In genomic region chr2:132008186-132008585, GRCm38 (mm10) we compare ENCODE assay signal across 28 mouse cellular contexts. TPM values are rescaled to one million over a fixed set of nuclear protein-coding genes. Genes with fewer than 3 reads are reported as not detected.
A peak's percentile ranks its signal among the peaks of the same experiment; 100 is the strongest.
DNase-seq lines count a peak whose midpoint lies in the region; ATAC-seq and TF ChIP-seq lines count a peak whose summit lies in the region.
"Had no signal": no experiment of that assay in that cellular context is flagged by ENCODE, and none has a peak within 500 bp of the region (broad histone marks: within the 10 kb centered on the region; RNA-seq: fewer than 3 reads in every experiment).

No protein-coding gene starts in this region.

- H3K27ac ChIP-seq in kidney, embryonic 16.5 days (ENCODE audit: low read length) = peak overlapping the region; percentile 21; the same call in 1 of the 2 replicates
- H3K27ac ChIP-seq in testis, adult 2 months (ENCODE audit: control insufficient read depth, insufficient read depth, low read depth, low read length) = peak overlapping the region; percentile 34
- H3K27ac ChIP-seq in limb, embryonic 11.5 days (replicated peaks; ENCODE audit: low read depth, low read length) = peak overlapping the region; percentile 36; the same call in 1 of the 2 replicates
- H3K27ac ChIP-seq in small intestine, adult 2 months (ENCODE audit: insufficient read depth, low read depth, low read length) = 0 out of 2 replicates have a peak overlapping the region, but pooled peaks have one; percentile 4
- no peak overlapping the region for H3K27ac ChIP-seq in layer of hippocampus, adult 2 months
- H3K27ac ChIP-seq: forebrain, embryonic 12.5 days; hindbrain, embryonic 13.5 days; liver, embryonic 13.5 days; midbrain, embryonic 15.5 days had no signal

- no peaks in the 10 kb centered on the region for H3K36me3 ChIP-seq in kidney, embryonic 16.5 days (ENCODE audit: insufficient read depth, low read length)
- H3K36me3 ChIP-seq in testis, adult 2 months (ENCODE audit: control insufficient read depth, insufficient read depth, low read length) = no peaks in the 10 kb centered on the region
- no peaks in the 10 kb centered on the region for H3K36me3 ChIP-seq in limb, embryonic 11.5 days (ENCODE audit: control insufficient read depth, insufficient read depth, low read length)
- no peaks in the 10 kb centered on the region; the same call in 1 of the 2 replicates for H3K36me3 ChIP-seq in small intestine, adult 2 months (ENCODE audit: control insufficient read depth, insufficient read depth, low read length)
- H3K36me3 ChIP-seq: liver, embryonic 13.5 days had no signal

- H3K4me1 ChIP-seq in kidney, embryonic 16.5 days (ENCODE audit: insufficient read depth, low read length) = peaks cover 19% of the 10 kb centered on the region
- H3K4me1 ChIP-seq in testis, adult 2 months (ENCODE audit: control insufficient read depth, insufficient read depth, low read length) = peaks cover 11% of the 10 kb centered on the region
- H3K4me1 ChIP-seq in limb, embryonic 11.5 days (ENCODE audit: control insufficient read depth, insufficient read depth, low read length) = peaks cover 11% of the 10 kb centered on the region
- H3K4me1 ChIP-seq in small intestine, adult 2 months (ENCODE audit: control insufficient read depth, insufficient read depth, insufficient read length, low read length) = peaks cover 5% of the 10 kb centered on the region
- H3K4me1 ChIP-seq: forebrain, embryonic 12.5 days; hindbrain, embryonic 13.5 days; liver, embryonic 13.5 days; midbrain, embryonic 15.5 days had no signal

- no peaks in the 10 kb centered on the region for H3K9me3 ChIP-seq in kidney, embryonic 16.5 days (ENCODE audit: low read length)
- H3K9me3 ChIP-seq in limb, embryonic 11.5 days (ENCODE audit: control insufficient read depth, low read length) = no peaks in the 10 kb centered on the region
- H3K9me3 ChIP-seq: forebrain, embryonic 12.5 days; hindbrain, embryonic 13.5 days; liver, embryonic 13.5 days; midbrain, embryonic 15.5 days had no signal

- no peak for TF ChIP-seq CTCF in testis, adult 2 months (IDR thresholded peaks at IDR 0.05; ENCODE audit: control insufficient read depth, insufficient read depth, insufficient replicate concordance, low read depth, low read length)
- no peak for TF ChIP-seq CTCF in small intestine, adult 2 months (IDR thresholded peaks at IDR 0.05; ENCODE audit: extremely low read depth, insufficient read length, insufficient replicate concordance, low read depth, low read length)
- no peak for TF ChIP-seq CTCF in layer of hippocampus, adult 2 months (conservative IDR thresholded peaks at IDR 0.05)

- DNase-seq in kidney, postnatal 36 days = no peak
- DNase-seq in testis, postnatal 10 days (ENCODE audit: low spot score) = no peak
- DNase-seq in limb, embryonic 11.5 days (ENCODE audit: low spot score) = no peak
- DNase-seq in layer of hippocampus, adult 2 months (ENCODE audit: low spot score in 2 of 2) = no peak
- no peak for DNase-seq in left cerebral cortex, postnatal 25 days (ENCODE audit: low spot score in 2 of 2)
- DNase-seq: adrenal gland, postnatal 14 days; cerebellum, adult 18-20 months; cerebellum, postnatal 10 days; forebrain, postnatal 0 days; gastrocnemius, postnatal 25 days; heart, adult 18-20 months; heart, postnatal 4 days; kidney, adult 8-10 months; liver, embryonic 13.5 days; lung, adult 18-20 months; lung, postnatal 10 days; right cerebral cortex, adult 18-20 months; right cerebral cortex, postnatal 4 days had no signal

- no peak for ATAC-seq in kidney, embryonic 16.5 days (ENCODE audit: low FRiP score, low TSS enrichment)
- ATAC-seq in limb, embryonic 11.5 days (ENCODE audit: insufficient number of reproducible peaks, low FRiP score, low TSS enrichment, low read depth) = no peak
- ATAC-seq: forebrain, postnatal 0 days; intestine, embryonic 16.5 days; midbrain, embryonic 15.5 days had no signal

- no peak overlapping the region for H3K4me3 ChIP-seq in kidney, embryonic 16.5 days (ENCODE audit: low read length)
- H3K4me3 ChIP-seq in testis, adult 2 months (ENCODE audit: control insufficient read depth, low read depth, low read length) = no peak overlapping the region
- H3K4me3 ChIP-seq in limb, embryonic 11.5 days (ENCODE audit: low read depth, low read length) = no peak overlapping the region
- no peak overlapping the region for H3K4me3 ChIP-seq in small intestine, adult 2 months (ENCODE audit: low read depth, low read length)
- H3K4me3 ChIP-seq in layer of hippocampus, adult 2 months = no peak overlapping the region
- H3K4me3 ChIP-seq: forebrain, embryonic 12.5 days; hindbrain, embryonic 13.5 days; liver, embryonic 13.5 days; midbrain, embryonic 15.5 days had no signal

- H3K27me3 ChIP-seq in kidney, embryonic 16.5 days (ENCODE audit: insufficient read depth, low read length) = no peaks in the 10 kb centered on the region
- H3K27me3 ChIP-seq in testis, adult 2 months (ENCODE audit: control insufficient read depth, insufficient read depth, low read length) = no peaks in the 10 kb centered on the region
- no peaks in the 10 kb centered on the region for H3K27me3 ChIP-seq in limb, embryonic 11.5 days (ENCODE audit: control insufficient read depth, insufficient read depth, low read length)
- H3K27me3 ChIP-seq in small intestine, adult 2 months (ENCODE audit: control insufficient read depth, insufficient read depth, low read length) = no peaks in the 10 kb centered on the region
- H3K27me3 ChIP-seq: CH12.LX; forebrain, embryonic 12.5 days; hindbrain, embryonic 13.5 days; liver, embryonic 13.5 days; midbrain, embryonic 15.5 days had no signal

- intact Hi-C loops in left cerebral cortex, postnatal 25 days (cut with DNase I) = no loop called here

- no peak overlapping the region for H3K4me2 ChIP-seq in kidney, embryonic 16.5 days (replicated peaks; ENCODE audit: low read depth, low read length)
- H3K4me2 ChIP-seq in limb, embryonic 11.5 days (ENCODE audit: low read depth, severe bottlenecking) = no peak overlapping the region
- H3K4me2 ChIP-seq: forebrain, embryonic 12.5 days; heart, embryonic 11.5 days; hindbrain, embryonic 13.5 days; liver, embryonic 13.5 days; midbrain, embryonic 15.5 days had no signal

- TF ChIP-seq POLR2A in testis, adult 2 months (IDR thresholded peaks at IDR 0.05; ENCODE audit: control insufficient read depth, low read depth, low read length) = no peak
- no peak for TF ChIP-seq POLR2A in small intestine, adult 2 months (IDR thresholded peaks at IDR 0.05; ENCODE audit: low read depth, low read length)

- WGBS in kidney, embryonic 16.5 days = 33% methylated on average over 4 of the region's 4 CpGs
- WGBS in limb, embryonic 11.5 days = 26% methylated on average over 4 of the region's 4 CpGs
- WGBS in small intestine, adult 2 months = 68% methylated on average over 4 of the region's 4 CpGs

- H3K9ac ChIP-seq in kidney, embryonic 16.5 days (replicated peaks; ENCODE audit: low read length) = no peak overlapping the region
- H3K9ac ChIP-seq in limb, embryonic 11.5 days (ENCODE audit: low read length) = no peak overlapping the region
- H3K9ac ChIP-seq: forebrain, embryonic 12.5 days; forebrain, postnatal 0 days; hindbrain, embryonic 13.5 days; liver, embryonic 13.5 days; midbrain, embryonic 15.5 days had no signal

RNA-seq across cellular contexts. Expression of gene Rassf2, which starts 21.9 kb away (rescaled TPM):
- 8.1 and 9.1 TPM in 2 replicates for polyA plus RNA-seq in kidney, embryonic 16.5 days (2015; fragmentation: Nextera tagmentation; extraction: Ambion mirVana)
- 5.8 and 9.1 TPM in 2 replicates for polyA plus RNA-seq in testis, adult 2 months (2012; rRNA removed)
- 6.9 and 8.5 TPM in 2 replicates for polyA plus RNA-seq in limb, embryonic 11.5 days (2014; fragmentation: Nextera tagmentation; extraction: Ambion mirVana)
- polyA plus RNA-seq in small intestine, adult 2 months (2012; rRNA removed) = 7.5 and 11.9 TPM in 2 replicates
- total RNA-seq in layer of hippocampus, adult 2 months (2021) = 10 to 100 TPM; 39.9 to 43.2 TPM
- 10 to 100 TPM; 36.1 to 38.7 TPM for total RNA-seq in left cerebral cortex, postnatal 25 days (2021)

RNA-seq across cellular contexts. Expression of gene Prnd, which starts 57.5 kb away (rescaled TPM):
- 16.2 and 17.1 TPM in 2 replicates for polyA plus RNA-seq in kidney, embryonic 16.5 days (2015; fragmentation: Nextera tagmentation; extraction: Ambion mirVana)
- polyA plus RNA-seq in testis, adult 2 months (2012; rRNA removed) = 57.2 and 107 TPM in 2 replicates
- polyA plus RNA-seq in limb, embryonic 11.5 days (2014; fragmentation: Nextera tagmentation; extraction: Ambion mirVana) = 14.6 and 16.0 TPM in 2 replicates
- 0.46 and 0.99 TPM in 2 replicates for polyA plus RNA-seq in small intestine, adult 2 months (2012; rRNA removed)
- not detected for total RNA-seq in layer of hippocampus, adult 2 months (2021)
- total RNA-seq in left cerebral cortex, postnatal 25 days (2021) = not detected
- total RNA-seq: left cerebral cortex, adult 18-20 months had no signal
